Mouse (Mus musculus) thymus, adult 2 months (tissue): ENCODE results near the gene Psmc3ip.

ENCODE experiments used
- CTCF ChIP-seq: fragments of 200-500 bp; IDR thresholded peaks from 2 replicates; pipeline ENCODE4 v1.5.1; 2012; ENCODE audit warnings: mild to moderate bottlenecking, control low read depth, low read length, moderate library complexity, borderline replicate concordance; ENCODE audit not compliant: control insufficient read depth, poor library complexity, insufficient read depth; ENCODE audit errors: extremely low read depth
- POLR2A ChIP-seq: fragments of 200-500 bp; IDR thresholded peaks from 2 replicates; pipeline ENCODE4 v1.6.1; 2012; ENCODE audit warnings: mild to moderate bottlenecking, low read length, control low read depth, moderate library complexity; ENCODE audit not compliant: control insufficient read depth, poor library complexity, insufficient read depth; ENCODE audit errors: extremely low read depth

DNA sequence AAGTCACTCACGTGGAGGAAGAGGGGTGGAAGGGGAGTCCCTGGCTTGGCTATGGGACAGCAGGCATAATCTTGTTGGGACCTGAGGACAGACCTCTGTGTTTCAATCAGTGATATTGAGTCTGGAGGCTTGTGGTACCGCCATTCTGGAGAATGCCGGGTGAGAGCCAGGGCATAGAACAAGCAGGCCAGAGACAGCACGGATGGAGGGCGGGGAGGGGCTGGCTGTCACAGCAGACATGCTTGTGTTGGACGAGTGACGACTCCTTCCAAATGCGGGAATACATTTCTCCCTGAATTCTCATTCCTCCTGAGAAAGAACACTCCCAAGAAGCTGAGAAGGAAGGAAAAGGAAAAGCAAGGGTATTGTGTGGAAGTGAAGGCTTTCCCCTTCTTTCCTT, 43.6 kb downstream of the Psmc3ip start:
- TF ChIP-seq CTCF (no peak), POLR2A (no peak)
